Mouse (Mus musculus) bone marrow macrophage, adult 2 months (primary cell): ENCODE data around the gene Prkrip1.

Experiments used
- CTCF ChIP-seq: IDR thresholded peaks from 2 replicates; pipeline ENCODE4 v1.5.1; 2012; ENCODE audit warnings: low read depth, mild to moderate bottlenecking, low read length, moderate library complexity
- POLR2A ChIP-seq: IDR thresholded peaks from 2 replicates; pipeline ENCODE4 v1.6.1; 2012; ENCODE audit warnings: mild to moderate bottlenecking, low read depth, low read length, borderline replicate concordance

- no peak for TF ChIP-seq CTCF
- no peak for TF ChIP-seq POLR2A
Measured at GRCm38 (mm10) chr5:136215958-136216357, 17.2 kb upstream of the Prkrip1 start.
